13 mouse cellular contexts compared by ENCODE assay signal in genomic region chr9:45426456-45426855, GRCm38 (mm10). TPM values are rescaled to one million over a fixed set of nuclear protein-coding genes. Genes with fewer than 3 reads are reported as not detected.
DNase-seq lines count a peak whose midpoint lies in the region; ATAC-seq lines count a peak whose summit lies in the region.
"Had no signal": no experiment of that assay in that cellular context is flagged by ENCODE, and none has a peak within 500 bp of the region (broad histone marks: within the 10 kb centered on the region; RNA-seq: fewer than 3 reads in every experiment).

Gene Dscaml1, plus strand, starts transcription at chr9:45426628.

- H3K9ac ChIP-seq in hindbrain, embryonic 15.5 days = no peak within 1 kb of the TSS
- no peak within 1 kb of the TSS for H3K9ac ChIP-seq in hindbrain, embryonic 12.5 days
- H3K9ac ChIP-seq: kidney, embryonic 15.5 days; limb, embryonic 15.5 days; lung, embryonic 15.5 days had no signal

- H3K4me3 ChIP-seq in hindbrain, embryonic 15.5 days = no peak within 1 kb of the TSS
- no peak within 1 kb of the TSS for H3K4me3 ChIP-seq in hindbrain, embryonic 12.5 days
- H3K4me3 ChIP-seq: kidney, embryonic 15.5 days; limb, embryonic 15.5 days; lung, embryonic 15.5 days had no signal

- peak; percentile 59 for DNase-seq in cerebellum, adult 11 months
- DNase-seq in cerebellum, postnatal 10 days = peak; percentile 42 to 56
- no peak for DNase-seq in left cerebral cortex, postnatal 14 days (ENCODE audit: low spot score in 2 of 2)
- DNase-seq in spleen, postnatal 14 days (ENCODE audit: low spot score in 2 of 2) = no peak
- no peak for DNase-seq in adrenal gland, adult (ENCODE audit: inconsistent age in 2 of 2, low spot score in 1 of 2)
- DNase-seq: adrenal gland, postnatal 10 days; heart, postnatal 4 days had no signal

- H3K9me3 ChIP-seq in hindbrain, embryonic 15.5 days = no peaks in the 10 kb centered on the region
- H3K9me3 ChIP-seq in hindbrain, embryonic 12.5 days (replicated peaks) = no peaks in the 10 kb centered on the region
- H3K9me3 ChIP-seq: kidney, embryonic 15.5 days; limb, embryonic 15.5 days; lung, embryonic 15.5 days had no signal

- intact Hi-C loops in left cerebral cortex, postnatal 14 days (cut with DNase I) = no loop called here

- H3K4me2 ChIP-seq in hindbrain, embryonic 15.5 days = no peak within 1 kb of the TSS
- H3K4me2 ChIP-seq in hindbrain, embryonic 12.5 days (replicated peaks) = no peak within 1 kb of the TSS
- H3K4me2 ChIP-seq: kidney, embryonic 15.5 days; limb, embryonic 15.5 days; lung, embryonic 15.5 days had no signal

- H3K36me3 ChIP-seq in hindbrain, embryonic 15.5 days = no peaks in the 10 kb centered on the region
- H3K36me3 ChIP-seq in hindbrain, embryonic 12.5 days = no peaks in the 10 kb centered on the region
- H3K36me3 ChIP-seq: kidney, embryonic 15.5 days; limb, embryonic 15.5 days; lung, embryonic 15.5 days had no signal

- 87% methylated on average over 4 of the region's 4 CpGs for WGBS in hindbrain, embryonic 15.5 days
- 76% methylated on average over 4 of the region's 4 CpGs for WGBS in hindbrain, embryonic 12.5 days

- peaks cover 17% of the 10 kb centered on the region; the same call in 1 of the 2 replicates for H3K27me3 ChIP-seq in hindbrain, embryonic 15.5 days
- peaks cover 54% of the 10 kb centered on the region for H3K27me3 ChIP-seq in hindbrain, embryonic 12.5 days

- no peak for ATAC-seq in hindbrain, embryonic 15.5 days (ENCODE audit: low FRiP score, low read depth)
- ATAC-seq in hindbrain, embryonic 12.5 days (ENCODE audit: low FRiP score) = no peak
- ATAC-seq in erythroid progenitor cell, adult 5-6 weeks (replicated peaks; ENCODE audit: low FRiP score, poor library complexity, severe bottlenecking) = no peak

- peaks cover 18% of the 10 kb centered on the region for H3K4me1 ChIP-seq in hindbrain, embryonic 15.5 days (replicated peaks)
- H3K4me1 ChIP-seq in hindbrain, embryonic 12.5 days = peaks cover 15% of the 10 kb centered on the region

- H3K27ac ChIP-seq in hindbrain, embryonic 15.5 days (replicated peaks) = no peak within 1 kb of the TSS
- no peak within 1 kb of the TSS for H3K27ac ChIP-seq in hindbrain, embryonic 12.5 days
- H3K27ac ChIP-seq: kidney, embryonic 15.5 days; limb, embryonic 15.5 days; lung, embryonic 15.5 days had no signal

RNA-seq across cellular contexts. Expression of gene Dscaml1, which starts in this region (rescaled TPM):
- polyA plus RNA-seq in hindbrain, embryonic 15.5 days (2015; fragmentation: Nextera tagmentation; extraction: Ambion mirVana) = 12.2 and 13.8 TPM in 2 replicates
- 2.3 and 4.8 TPM in 2 replicates for polyA plus RNA-seq in hindbrain, embryonic 12.5 days (2016; fragmentation: Nextera tagmentation; extraction: Ambion mirVana)
- total RNA-seq in left cerebral cortex, postnatal 14 days (2021) = 10 to 100 TPM; 41.4 to 44.3 TPM
- not detected in 2 replicates for total RNA-seq in erythroid progenitor cell, adult 5-6 weeks (2015; ENCODE audit: low replicate concordance)
- not detected in 2 replicates for total RNA-seq in erythroid progenitor cell, adult 5-6 weeks (2017; ENCODE audit: low replicate concordance)
- total RNA-seq: heart, postnatal 4 days had no signal

Comparison
In these comparisons a context has a peak if more than half of its experiments do, and no peak if none do; other contexts are left out.
1. RNA of gene Dscaml1 (total RNA-seq): 41.4 to 44.3 TPM in left cerebral cortex, postnatal 14 days; not detected in erythroid progenitor cell, adult 5-6 weeks; every median in the first group is over 10 times any median in the second.
2. DNase-seq: peak in cerebellum, adult 11 months (single experiment) and cerebellum, postnatal 10 days (2 of 2); none in left cerebral cortex, postnatal 14 days (0 of 2), spleen, postnatal 14 days (0 of 2) and adrenal gland, adult (0 of 2).